Mouse (Mus musculus): ENCODE measurements at regions not wholly inside any gene's neighbourhood (a gene's known extent, or its start where the extent isn't known, plus 50 kb on each side); places are given as distances from the start of the nearest gene placed in this dataset.
"Not testable (repeated sequence)": the region's sequence is repeated elsewhere in the genome, so short reads cannot be mapped to it uniquely, and the experiment has no call there.

- DNase-seq (ENCODE audit: low spot score in 2 of 2) = no peak
Observed at GRCm38 (mm10) chr10:111637084-111637735, 131.1 kb downstream of the Phlda1 start.

GRCm38 (mm10) chr10:111639866-111640265 lies 133.8 kb downstream of the Phlda1 start:
- DNase-seq (ENCODE audit: low spot score in 2 of 2) = no peak

GRCm38 (mm10) chr10:111642683-111643082 lies 136.6 kb downstream of the Phlda1 start:
- no peak for DNase-seq (ENCODE audit: low spot score in 2 of 2)

GRCm38 (mm10) chr10:111653773-111654172 lies 147.7 kb downstream of the Phlda1 start:
- not testable (repeated sequence) for DNase-seq (ENCODE audit: low spot score in 2 of 2)

GRCm38 (mm10) chr10:111654364-111655226 lies 148.5 kb downstream of the Phlda1 start:
- DNase-seq (ENCODE audit: low spot score in 2 of 2) = no peak

GRCm38 (mm10) chr10:111658828-111659227 lies 152.7 kb downstream of the Phlda1 start:
- DNase-seq (ENCODE audit: low spot score in 2 of 2) = no peak

- DNase-seq (ENCODE audit: low spot score in 2 of 2) = no peak
Observed at GRCm38 (mm10) chr10:111662665-111663064, 156.6 kb downstream of the Phlda1 start.

- DNase-seq (ENCODE audit: low spot score in 2 of 2) = no peak
Observed at GRCm38 (mm10) chr10:111665834-111666233, 159.7 kb downstream of the Phlda1 start.

GRCm38 (mm10) chr10:111666963-111667362 lies 160.9 kb downstream of the Phlda1 start:
- DNase-seq (ENCODE audit: low spot score in 2 of 2) = no peak

- no peak for DNase-seq (ENCODE audit: low spot score in 2 of 2)
Observed at GRCm38 (mm10) chr10:111668639-111669038, 162.6 kb downstream of the Phlda1 start.

- no peak for DNase-seq (ENCODE audit: low spot score in 2 of 2)
Observed at GRCm38 (mm10) chr10:111669658-111670057, 163.6 kb downstream of the Phlda1 start.

GRCm38 (mm10) chr10:111670666-111671065 lies 164.6 kb downstream of the Phlda1 start:
- DNase-seq (ENCODE audit: low spot score in 2 of 2) = no peak

GRCm38 (mm10) chr10:111672454-111673316 lies 166.6 kb downstream of the Phlda1 start:
- DNase-seq (ENCODE audit: low spot score in 2 of 2) = no peak

- no peak for DNase-seq (ENCODE audit: low spot score in 2 of 2)
Observed at GRCm38 (mm10) chr10:111673317-111673610, 167.2 kb downstream of the Phlda1 start.

GRCm38 (mm10) chr10:111676255-111676654 lies 170.2 kb downstream of the Phlda1 start:
- no peak for DNase-seq (ENCODE audit: low spot score in 2 of 2)

GRCm38 (mm10) chr10:111680919-111681318 lies 174.8 kb downstream of the Phlda1 start:
- no peak for DNase-seq (ENCODE audit: low spot score in 2 of 2)

GRCm38 (mm10) chr10:111684409-111685346 lies 178.6 kb downstream of the Phlda1 start:
- DNase-seq (ENCODE audit: low spot score in 2 of 2) = no peak

- no peak for DNase-seq (ENCODE audit: low spot score in 2 of 2)
Observed at GRCm38 (mm10) chr10:111686585-111686984, 180.5 kb downstream of the Phlda1 start.

- DNase-seq (ENCODE audit: low spot score in 2 of 2) = no peak
Observed at GRCm38 (mm10) chr10:111689587-111689986, 183.5 kb downstream of the Phlda1 start.

GRCm38 (mm10) chr10:111693762-111694161 lies 187.7 kb downstream of the Phlda1 start:
- DNase-seq (ENCODE audit: low spot score in 2 of 2) = no peak

Measured in spleen, postnatal 4 days (tissue).